Mouse (Mus musculus): ENCODE data around the gene Slc10a1. TPM values are rescaled to one million over a fixed set of nuclear protein-coding genes. Genes with fewer than 3 reads are reported as not detected.

The Slc10a1 gene
- polyA plus RNA-seq, 1 experiment: 0.02 TPM

GRCm38 (mm10) chr12:80921301-80921700, 47.2 kb downstream of the Slc10a1 start:
- Histone ChIP-seq H3K4me2 (ENCODE audit: low read depth) (no peak overlapping the region), H3K27me3 (ENCODE audit: control insufficient read depth, insufficient read depth, insufficient read length) (peaks cover 23% of the 10 kb centered on the region), H3ac (ENCODE audit: control insufficient read depth, insufficient read length) (no peak overlapping the region), H3K36me3 (ENCODE audit: control insufficient read depth, insufficient read depth) (no peaks in the 10 kb centered on the region), H3K4me3 (no peak overlapping the region), H3K79me2 (ENCODE audit: control insufficient read depth, insufficient read depth) (no peaks in the 10 kb centered on the region)
- TF ChIP-seq USF1 (IDR thresholded peaks at IDR 0.05; ENCODE audit: low read depth) (no peak), REST (IDR thresholded peaks at IDR 0.05; ENCODE audit: insufficient read depth, insufficient read length) (no peak), TCF3 (IDR thresholded peaks at IDR 0.05; ENCODE audit: insufficient read length, low read depth) (no peak), SRF (IDR thresholded peaks at IDR 0.05; ENCODE audit: control insufficient read depth, insufficient read length, low read depth) (no peak), POLR2AphosphoS2 (IDR thresholded peaks at IDR 0.05; ENCODE audit: insufficient read length, low read depth) (no peak), TCF12 (IDR thresholded peaks at IDR 0.05; ENCODE audit: insufficient read depth, poor library complexity, severe bottlenecking) (no peak), POLR2A (IDR thresholded peaks at IDR 0.05; ENCODE audit: insufficient read length, low read depth) (no peak), MYOD1 (IDR thresholded peaks at IDR 0.05; ENCODE audit: control insufficient read depth in 1 of 3, insufficient read length in 2 of 3, low read depth in 2 of 3) (no peak), MAX (IDR thresholded peaks at IDR 0.05; ENCODE audit: low read depth) (no peak), E2F4 (IDR thresholded peaks at IDR 0.05; ENCODE audit: insufficient read depth) (no peak), CEBPB (IDR thresholded peaks at IDR 0.05; ENCODE audit: insufficient read depth, poor library complexity, severe bottlenecking) (no peak)

GRCm38 (mm10) chr12:80917764-80918163, 50.7 kb downstream of the Slc10a1 start:
- Histone ChIP-seq H3ac (ENCODE audit: control insufficient read depth, insufficient read length) (no peak overlapping the region), H3K27me3 (ENCODE audit: control insufficient read depth, insufficient read depth, insufficient read length) (peaks cover 9% of the 10 kb centered on the region)
- TF ChIP-seq TCF3 (IDR thresholded peaks at IDR 0.05; ENCODE audit: insufficient read length, low read depth) (no peak), POLR2AphosphoS2 (IDR thresholded peaks at IDR 0.05; ENCODE audit: insufficient read length, low read depth) (no peak), TCF12 (IDR thresholded peaks at IDR 0.05; ENCODE audit: insufficient read depth, poor library complexity, severe bottlenecking) (no peak), REST (IDR thresholded peaks at IDR 0.05; ENCODE audit: insufficient read depth, insufficient read length) (no peak), MYOD1 (IDR thresholded peaks at IDR 0.05; ENCODE audit: control insufficient read depth in 1 of 3, insufficient read length in 2 of 3, low read depth in 2 of 3) (no peak), E2F4 (IDR thresholded peaks at IDR 0.05; ENCODE audit: insufficient read depth) (no peak), USF1 (IDR thresholded peaks at IDR 0.05; ENCODE audit: low read depth) (no peak), CEBPB (IDR thresholded peaks at IDR 0.05; ENCODE audit: insufficient read depth, poor library complexity, severe bottlenecking) (no peak), MAX (IDR thresholded peaks at IDR 0.05; ENCODE audit: low read depth) (no peak), POLR2A (IDR thresholded peaks at IDR 0.05; ENCODE audit: insufficient read length, low read depth) (no peak), MYOG (IDR thresholded peaks at IDR 0.05; ENCODE audit: control insufficient read depth in 1 of 3, insufficient read depth in 1 of 3, insufficient read length in 2 of 3, low read depth in 2 of 3) (no peak), SRF (IDR thresholded peaks at IDR 0.05; ENCODE audit: control insufficient read depth, insufficient read length, low read depth) (no peak)

GRCm38 (mm10) chr12:80909631-80910030, 58.9 kb downstream of the Slc10a1 start:
- peaks cover 11% of the 10 kb centered on the region for H3K27me3 ChIP-seq (ENCODE audit: control insufficient read depth, insufficient read depth, insufficient read length)
- no peaks in the 10 kb centered on the region for H3K79me2 ChIP-seq (ENCODE audit: control insufficient read depth, insufficient read depth)
- H3K36me3 ChIP-seq (ENCODE audit: control insufficient read depth, insufficient read depth): no peaks in the 10 kb centered on the region
- H3ac ChIP-seq (ENCODE audit: control insufficient read depth, insufficient read length): no peak overlapping the region
- H3K4me3 ChIP-seq: no peak overlapping the region
- TF ChIP-seq USF1 (IDR thresholded peaks at IDR 0.05; ENCODE audit: low read depth) (no peak), SRF (IDR thresholded peaks at IDR 0.05; ENCODE audit: control insufficient read depth, insufficient read length, low read depth) (no peak)
- no peak overlapping the region for H3K4me2 ChIP-seq (ENCODE audit: low read depth)

More at GRCm38 (mm10) chr12:80917764-80918163, 50.7 kb downstream of the Slc10a1 start:
- Histone ChIP-seq H3K4me2 (ENCODE audit: low read depth) (no peak overlapping the region), H3K36me3 (ENCODE audit: control insufficient read depth, insufficient read depth) (no peaks in the 10 kb centered on the region), H3K4me3 (no peak overlapping the region), H3K79me2 (ENCODE audit: control insufficient read depth, insufficient read depth) (no peaks in the 10 kb centered on the region)

Other genes starting within 250 kb of the Slc10a1 start
- gene Ccdc177, start 208.0 kb downstream of the Slc10a1 start, polyA plus RNA-seq (2012; fragmentation: generic; extraction: Trizol): not detected
- 64.0 TPM for gene Susd6, start 178.2 kb downstream of the Slc10a1 start, polyA plus RNA-seq (2012; fragmentation: generic; extraction: Trizol)
- gene Srsf5, start 23.2 kb downstream of the Slc10a1 start, polyA plus RNA-seq (2012; fragmentation: generic; extraction: Trizol): 123 TPM
- gene Smoc1, start 58.1 kb upstream of the Slc10a1 start, polyA plus RNA-seq (2012; fragmentation: generic; extraction: Trizol): 0.19 TPM